Mouse (Mus musculus) left cerebral cortex, postnatal 25 days (tissue): ENCODE measurements around the gene Fads2. TPM values are rescaled to one million over a fixed set of nuclear protein-coding genes. Genes with fewer than 3 reads are reported as not detected.
A peak's percentile ranks its signal among the peaks of the same experiment; 100 is the strongest.

Source experiments
- DNase-seq, 2 experiments: peaks; one replicate each; pipeline ENCODE4 v3.0.0; 2022; ENCODE audit warnings: low spot score in 2 of 2, mixed read lengths in 1 of 2
- intact Hi-C: fragments of 180-260 bp; cut with DNase I; formaldehyde crosslinking; loops from one replicate; pipeline ENCODE4 v1.15.1; 2025
- total RNA-seq, 2 experiments: library from RNA; stranded (reverse); gene quantifications; 2 replicates each; pipeline ENCODE4 v1.2.3; 2021

Gene Fads2
- total RNA-seq, 2 experiments from 2014 or later: 141 to 145 TPM

DNA sequence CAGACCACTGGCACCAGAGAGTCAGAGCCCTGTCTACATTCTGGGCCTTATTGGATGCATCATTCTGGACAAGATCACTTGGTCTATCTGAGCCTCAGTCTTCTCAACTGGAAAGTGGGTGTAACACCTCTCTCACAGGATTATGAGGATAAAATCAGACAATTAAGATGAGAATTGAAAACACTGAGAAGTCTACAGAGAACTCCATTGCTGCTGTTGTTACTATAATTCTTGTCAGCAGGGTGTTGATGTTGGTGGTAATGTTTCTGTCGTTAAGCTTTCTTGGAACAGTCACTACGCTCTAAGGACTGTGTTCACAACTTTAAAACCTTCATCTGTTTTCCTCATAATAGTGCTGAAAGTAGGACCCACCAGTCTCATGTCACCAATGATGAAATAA is 5.1 kb upstream of the Fads2 start:
- intact Hi-C loops: no loop called here
- no peak for DNase-seq

DNA sequence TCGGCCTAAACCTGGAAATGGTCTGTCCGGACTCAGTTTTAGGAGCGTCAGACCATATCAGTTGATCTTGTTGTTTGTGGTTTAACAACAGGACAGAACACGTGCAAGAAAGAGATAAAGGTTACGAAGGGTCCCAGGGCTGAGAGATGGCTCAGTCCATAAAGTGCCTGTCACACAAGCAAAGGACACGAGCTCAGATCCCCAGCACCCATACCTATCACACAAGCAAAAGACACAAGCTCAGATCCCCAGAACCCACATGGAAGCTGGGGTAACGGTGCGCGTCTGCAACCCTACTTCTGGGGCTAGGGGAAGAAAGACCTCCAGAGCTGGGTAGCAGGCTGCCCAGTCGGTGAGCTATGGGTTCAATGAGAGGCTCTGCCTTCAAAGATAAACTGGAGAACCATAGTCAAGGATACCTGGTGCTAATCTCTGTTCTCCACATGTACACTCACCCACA is 3.5 kb upstream of the Fads2 start:
- DNase-seq: no peak
- intact Hi-C loops: no loop called here

DNA sequence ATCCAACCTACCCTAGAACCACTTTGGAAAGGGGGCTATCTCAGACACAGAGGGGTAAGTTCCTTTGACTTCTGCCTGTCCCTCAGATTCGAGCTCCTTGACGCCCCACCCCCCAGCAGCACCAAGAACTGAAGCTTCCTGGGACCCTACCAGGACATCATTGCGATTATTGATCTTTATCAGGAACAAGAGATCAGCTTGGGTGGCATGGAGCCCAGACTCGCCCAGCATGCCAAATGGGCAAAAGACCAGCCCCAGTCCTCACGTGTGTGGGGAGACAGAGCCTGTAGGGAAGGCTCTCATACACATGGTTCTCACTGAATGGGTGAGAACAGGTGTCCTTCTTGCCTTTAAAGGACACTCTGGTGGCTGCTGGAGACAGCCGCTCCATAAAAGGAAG is 2.7 kb upstream of the Fads2 start:
- intact Hi-C loops: no loop called here

DNA sequence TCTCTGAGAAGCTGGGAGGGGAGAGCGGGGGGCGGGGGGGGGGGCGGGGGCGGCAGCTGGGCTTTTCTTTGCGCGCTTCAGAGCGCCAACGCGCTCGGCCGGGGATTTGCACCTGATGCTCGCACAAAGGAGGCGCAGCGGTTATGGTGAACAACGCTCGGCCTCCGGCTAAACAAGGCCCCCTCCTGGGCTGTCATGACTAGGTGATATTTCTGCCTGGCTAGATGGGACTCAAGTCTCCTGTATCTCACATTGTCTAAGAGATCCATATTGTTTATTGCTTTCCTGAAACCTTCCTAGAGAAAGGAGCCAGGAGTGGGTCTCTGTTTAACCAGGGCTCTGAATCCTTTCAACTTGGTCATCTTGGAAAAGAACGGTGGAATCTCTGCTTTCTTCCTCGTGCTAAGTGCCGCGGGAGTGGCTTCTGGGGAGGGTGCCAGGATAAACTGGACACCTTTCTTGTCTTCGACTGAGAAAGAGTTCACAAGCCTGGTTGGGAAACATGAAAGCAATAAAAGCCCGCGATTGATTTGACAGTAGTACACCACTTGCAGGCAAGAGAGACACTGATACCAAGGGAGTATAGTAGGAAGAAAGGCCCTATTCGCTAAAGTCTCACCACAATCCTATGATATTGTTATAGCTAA is 631 bp upstream of the Fads2 start:
- no peak for DNase-seq
- intact Hi-C loops: no loop called here

More for the DNA sequence above, 2.7 kb upstream of the Fads2 start:
- DNase-seq: no peak

DNA sequence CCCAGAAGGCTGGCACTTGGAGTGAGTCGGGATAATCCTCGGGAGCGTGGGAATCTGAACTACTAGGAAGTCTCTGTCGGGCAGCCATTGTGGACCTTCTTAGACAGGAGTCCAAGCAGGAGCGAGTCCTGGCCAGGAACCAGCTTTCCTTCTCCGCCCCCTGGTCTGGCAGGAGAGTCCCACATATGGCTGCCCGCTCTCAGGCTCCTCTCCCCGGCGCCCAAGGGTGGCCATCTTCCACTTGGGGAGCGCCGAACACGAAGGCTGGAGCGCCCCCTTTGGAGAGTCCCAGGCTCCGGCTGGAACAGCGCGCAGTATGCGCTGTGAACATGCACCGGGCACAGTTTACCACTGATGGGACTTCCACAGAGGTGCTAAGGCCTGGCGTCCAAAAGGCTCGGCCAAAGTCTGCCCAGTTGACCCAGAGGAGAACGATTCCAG is 895 bp downstream of the Fads2 start:
- DNase-seq: peak; percentile 59 to 72
- intact Hi-C loops: loop anchor here (1.0 kb wide), 1 partner anchor 82 kb away; the partner anchor contains the start of gene Fads1

DNA sequence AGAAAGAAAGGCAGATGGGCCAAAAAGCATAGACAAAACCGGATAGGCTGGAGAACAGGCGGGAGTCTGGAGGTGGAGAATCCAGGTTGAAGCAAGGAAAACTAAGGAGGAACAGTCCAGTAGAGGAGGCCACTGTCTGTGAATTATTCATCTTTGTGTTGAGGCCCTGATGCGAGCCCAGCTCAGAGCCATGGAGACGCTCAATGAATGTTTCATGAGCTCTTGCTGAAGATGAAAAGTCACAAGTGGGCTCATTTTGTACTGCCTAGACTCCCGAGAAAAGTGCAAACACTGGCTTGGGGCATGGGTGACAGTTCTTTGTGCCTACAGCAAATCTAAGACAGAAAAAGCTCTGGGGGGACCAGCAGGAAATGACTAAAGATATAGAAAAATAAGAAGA is 3.7 kb downstream of the Fads2 start:
- peak in 1 of 2 experiments; percentile 48 for DNase-seq
- intact Hi-C loops: loop anchor here (2.0 kb wide), 1 partner anchor 57 kb away; the partner anchor contains the start of gene Fads3

DNA sequence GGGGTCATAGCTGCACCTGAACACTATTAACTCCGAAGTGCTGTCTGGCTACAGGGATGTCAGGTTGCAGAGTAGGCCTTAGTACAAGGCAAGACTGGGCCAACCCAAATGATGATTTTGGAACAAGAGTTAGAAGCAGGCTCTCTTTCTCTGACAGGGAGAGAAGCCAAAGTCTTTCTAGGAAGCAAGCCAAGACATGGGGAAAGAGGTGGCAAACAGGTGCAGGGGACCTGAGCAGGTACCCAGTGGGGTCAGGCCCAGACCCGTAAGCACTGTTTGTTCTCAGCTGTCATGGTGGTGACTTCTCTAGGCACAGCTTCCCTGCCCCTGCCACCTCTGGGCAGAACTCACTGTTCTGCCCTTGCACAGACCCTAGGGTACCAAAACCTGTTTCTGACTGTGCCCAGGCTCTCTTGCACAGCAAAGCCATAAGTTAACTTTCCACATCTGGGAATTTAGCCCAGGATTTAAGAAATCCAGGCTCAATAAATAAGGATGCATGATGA is 5.1 kb downstream of the Fads2 start:
- intact Hi-C loops: no loop called here

DNA sequence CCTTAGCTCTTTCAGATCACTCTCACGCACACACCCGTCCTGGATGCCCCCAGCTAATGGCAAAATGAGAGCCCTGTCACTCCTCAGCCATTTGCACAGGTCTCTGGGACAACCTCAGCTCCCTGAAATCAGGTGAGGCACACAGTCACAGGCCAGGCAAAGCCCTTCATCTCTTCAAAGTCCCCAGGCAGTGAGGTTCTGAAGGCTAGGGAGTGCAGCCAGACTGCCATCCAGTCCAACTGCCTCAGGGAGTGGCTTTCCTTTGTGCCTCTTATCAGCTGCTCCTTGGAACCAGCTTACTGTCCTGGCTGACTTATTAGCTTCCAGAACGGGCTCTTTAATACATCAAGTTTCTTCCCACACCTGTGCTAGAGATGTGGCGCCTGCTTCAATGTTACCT is 6.9 kb downstream of the Fads2 start:
- intact Hi-C loops: no loop called here
- no peak for DNase-seq

More for the DNA sequence above, 5.1 kb downstream of the Fads2 start:
- DNase-seq: no peak

DNA sequence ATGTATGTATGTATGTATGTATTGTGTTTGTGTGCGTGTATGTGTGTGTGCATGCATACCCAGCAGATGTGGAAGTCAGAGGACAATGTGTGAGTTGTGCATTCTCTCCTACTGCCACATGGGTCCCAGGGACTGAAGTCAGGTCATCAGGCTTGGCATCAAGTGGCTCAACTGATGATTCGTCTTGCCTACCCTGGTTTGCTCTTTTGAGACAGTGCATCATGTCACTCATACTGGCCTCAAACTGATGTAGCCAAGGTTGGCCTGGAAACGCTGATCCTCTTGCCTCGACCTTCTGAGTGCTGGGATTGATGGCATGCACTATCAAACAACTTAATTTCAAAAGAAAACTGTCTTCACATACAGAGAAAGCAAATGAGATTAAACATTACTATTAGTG is 7.7 kb downstream of the Fads2 start:
- no peak for DNase-seq
- intact Hi-C loops: no loop called here

DNA sequence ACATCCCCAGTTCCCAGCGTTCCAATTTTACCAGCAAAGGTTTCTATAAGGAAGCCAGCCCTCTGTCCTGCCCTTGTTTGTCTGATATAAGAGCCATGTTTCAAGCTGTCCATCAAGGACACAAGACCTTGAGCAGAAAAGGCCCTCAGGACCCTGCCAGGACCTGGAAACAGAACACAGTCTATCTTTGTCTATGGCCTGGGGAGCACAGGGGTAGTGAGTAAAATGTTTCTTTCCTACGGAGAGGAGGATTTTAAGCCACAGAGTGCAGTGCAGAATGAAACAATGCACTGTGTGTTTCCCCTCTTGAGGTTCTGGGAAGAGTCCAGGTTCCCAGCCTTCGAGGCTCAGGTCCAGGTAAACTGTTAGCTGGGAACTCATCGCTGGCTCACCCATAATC is 14.6 kb downstream of the Fads2 start:
- DNase-seq: no peak
- intact Hi-C loops: no loop called here

DNA sequence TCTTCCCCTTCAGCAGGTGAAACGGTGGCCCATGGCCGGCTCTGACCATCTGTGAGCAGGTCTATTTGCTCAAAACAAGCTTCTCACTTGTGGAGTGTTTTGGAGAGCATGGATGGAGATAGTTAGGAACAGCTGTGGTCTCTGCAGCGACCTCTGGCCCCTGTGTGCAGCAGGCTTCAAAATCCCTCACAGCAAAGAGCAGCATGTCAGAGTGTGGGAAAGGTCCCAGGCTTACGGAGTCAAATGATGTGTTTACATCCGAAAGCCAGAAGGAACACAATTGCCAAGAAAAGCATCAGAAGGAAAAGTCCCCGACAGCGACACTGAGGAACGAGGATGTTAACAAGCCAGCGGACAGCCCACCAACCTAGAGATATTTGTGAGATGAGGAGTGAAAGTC is 16.1 kb downstream of the Fads2 start:
- no peak for DNase-seq
- intact Hi-C loops: no loop called here

DNA sequence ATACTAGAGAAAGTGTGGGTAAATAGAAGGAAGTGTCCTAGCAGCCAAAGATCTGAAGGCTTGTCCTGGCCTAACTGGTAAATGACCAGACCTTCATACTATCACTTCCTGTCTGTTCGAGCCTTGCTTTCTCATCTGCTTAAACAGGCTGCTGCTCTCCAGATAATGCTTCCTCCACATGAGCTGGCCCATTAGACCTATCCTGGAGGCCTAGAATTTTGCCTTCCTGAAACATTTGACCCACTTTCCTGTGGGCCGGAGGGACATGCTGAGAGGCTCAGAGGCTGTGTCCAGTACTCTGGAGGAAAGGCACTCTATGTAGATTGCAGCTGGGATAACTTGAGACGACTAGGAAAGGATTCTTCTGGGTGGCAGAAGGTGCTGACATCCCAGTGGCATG is 19.4 kb downstream of the Fads2 start:
- intact Hi-C loops: no loop called here
- DNase-seq: no peak

DNA sequence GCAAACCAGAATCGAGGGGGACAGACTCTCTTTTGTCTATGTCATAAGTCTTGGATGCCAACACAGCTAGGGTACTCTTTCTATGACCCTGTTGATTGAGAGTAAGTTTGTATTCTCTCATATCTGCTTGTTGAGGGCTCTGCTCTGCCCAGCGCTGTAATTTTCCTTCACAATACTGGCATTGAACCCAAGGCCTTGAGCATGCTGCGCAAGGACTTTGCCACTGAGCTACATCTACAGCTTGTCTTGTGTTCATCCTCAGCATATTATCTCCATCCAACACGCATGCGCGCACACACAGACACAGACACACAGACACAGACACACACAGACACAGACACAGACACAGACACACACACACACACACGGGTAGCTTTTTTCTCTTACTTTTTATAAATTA is 21.2 kb downstream of the Fads2 start:
- intact Hi-C loops: no loop called here
- no peak for DNase-seq

DNA sequence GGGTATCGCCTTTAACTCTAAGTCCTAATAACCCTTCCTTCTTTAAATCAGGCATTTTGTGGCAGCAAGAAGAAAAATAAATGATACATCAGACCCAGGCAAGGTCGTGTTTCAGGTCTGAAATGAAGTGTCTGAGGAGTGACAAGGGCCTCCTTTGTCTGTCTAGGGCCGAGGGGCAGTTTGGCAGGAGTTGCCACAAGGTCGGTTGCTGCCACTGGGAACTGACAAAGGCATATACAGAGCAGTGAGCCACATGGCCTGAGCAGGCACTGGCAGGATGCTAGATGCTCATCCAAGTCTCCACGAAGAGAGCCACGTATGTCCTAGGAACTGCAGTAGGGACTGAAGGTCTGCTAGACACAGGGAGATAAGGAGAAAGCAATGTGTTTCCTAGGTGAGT is 23.2 kb downstream of the Fads2 start:
- intact Hi-C loops: no loop called here
- no peak for DNase-seq

DNA sequence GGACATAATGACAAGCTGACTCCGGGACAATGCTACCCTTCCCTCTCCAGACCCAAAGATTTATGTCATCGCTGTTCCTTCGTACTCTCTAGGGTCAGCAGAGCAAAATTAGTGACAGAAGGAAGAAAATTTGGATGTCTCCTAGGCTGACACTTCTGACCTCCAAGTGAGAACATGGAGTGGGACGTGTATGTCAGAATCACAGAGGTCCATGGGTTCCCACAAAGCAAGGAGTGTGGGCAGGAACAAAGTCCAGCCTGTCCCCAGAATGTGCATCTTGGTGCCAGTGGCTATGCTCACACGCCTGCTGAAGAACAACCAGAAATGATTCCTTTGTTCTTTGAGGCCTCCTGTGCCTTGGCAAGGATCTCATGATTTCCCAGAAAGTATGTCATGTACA is 28.4 kb downstream of the Fads2 start:
- intact Hi-C loops: no loop called here
- DNase-seq: no peak

DNA sequence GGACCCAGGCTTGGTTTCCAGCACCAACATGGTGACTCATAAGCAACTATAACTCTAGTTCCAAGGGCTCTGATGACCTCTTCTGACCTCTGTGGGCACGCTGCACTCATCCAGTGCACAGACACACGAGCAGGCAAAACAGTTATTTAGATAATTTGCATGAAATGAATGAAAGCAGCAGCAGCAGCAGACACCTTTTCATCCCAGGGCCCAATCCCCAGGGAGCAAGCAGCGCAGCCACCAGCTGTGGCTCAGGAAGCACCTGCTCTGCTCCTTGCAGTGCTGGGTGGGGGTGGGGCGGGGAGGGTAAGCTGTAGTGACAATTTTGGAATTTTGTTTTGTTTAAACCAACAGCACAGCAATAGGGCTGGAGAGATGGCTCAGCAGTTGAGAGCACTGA is 29.7 kb downstream of the Fads2 start:
- no peak for DNase-seq
- intact Hi-C loops: no loop called here

DNA sequence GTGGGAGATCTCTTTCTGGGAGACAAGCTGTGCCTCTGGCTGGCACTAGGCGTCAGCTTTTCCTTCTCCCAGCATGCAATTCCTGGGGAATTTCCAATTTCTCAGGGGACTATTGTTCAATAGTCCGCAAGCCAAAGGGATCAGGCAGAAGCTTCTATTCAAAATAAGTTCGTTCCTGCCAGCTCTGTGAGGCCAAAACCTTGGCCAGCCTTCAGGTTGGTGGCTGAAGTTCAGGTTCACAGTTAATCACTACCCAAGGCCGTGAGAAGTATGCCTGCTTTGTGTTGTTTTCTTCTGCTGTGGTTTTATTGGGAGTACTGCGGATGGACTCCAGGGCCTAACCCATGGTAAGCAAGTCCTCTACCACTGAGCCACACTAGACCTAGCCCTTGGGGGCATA is 30.4 kb downstream of the Fads2 start:
- DNase-seq: peak; percentile 37 to 61
- intact Hi-C loops: no loop called here

DNA sequence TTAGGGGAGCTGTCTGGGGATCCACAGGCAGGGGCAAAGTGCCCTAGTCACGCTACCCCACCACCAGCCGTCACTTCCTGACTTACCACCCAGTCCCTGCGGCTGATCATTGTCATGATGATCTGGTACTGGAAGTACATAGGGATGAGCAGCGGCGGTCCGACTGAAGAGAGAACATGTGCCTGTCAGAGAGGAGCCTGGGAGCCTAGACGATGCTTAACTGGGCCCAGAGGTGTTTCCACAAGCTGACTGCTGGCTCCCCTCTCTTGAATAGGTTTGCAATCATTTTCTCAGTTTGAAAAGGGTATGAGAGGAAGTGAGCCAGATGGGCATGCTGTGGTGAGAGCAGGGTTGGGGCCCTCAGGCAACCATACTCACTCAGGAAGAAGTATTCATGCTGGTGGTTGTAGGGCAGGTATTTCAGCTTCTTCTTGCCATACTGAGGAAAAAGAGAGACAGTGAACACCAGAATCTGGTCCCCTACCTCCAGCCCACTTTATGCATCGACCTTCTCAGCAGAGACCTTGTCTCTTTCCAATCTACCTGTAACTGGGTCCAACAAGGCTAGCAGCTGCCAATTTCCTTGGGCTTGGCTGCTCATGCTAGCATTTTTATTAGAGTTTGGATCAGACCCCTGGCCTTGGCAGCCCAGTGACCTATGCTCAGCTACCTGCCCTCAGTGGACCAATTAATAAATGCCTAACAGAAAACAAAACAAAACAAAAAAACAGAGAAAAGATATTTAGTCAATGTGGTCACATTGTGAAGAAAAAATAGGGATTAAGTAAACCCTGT is 31.2 kb downstream of the Fads2 start:
- DNase-seq: no peak

DNA sequence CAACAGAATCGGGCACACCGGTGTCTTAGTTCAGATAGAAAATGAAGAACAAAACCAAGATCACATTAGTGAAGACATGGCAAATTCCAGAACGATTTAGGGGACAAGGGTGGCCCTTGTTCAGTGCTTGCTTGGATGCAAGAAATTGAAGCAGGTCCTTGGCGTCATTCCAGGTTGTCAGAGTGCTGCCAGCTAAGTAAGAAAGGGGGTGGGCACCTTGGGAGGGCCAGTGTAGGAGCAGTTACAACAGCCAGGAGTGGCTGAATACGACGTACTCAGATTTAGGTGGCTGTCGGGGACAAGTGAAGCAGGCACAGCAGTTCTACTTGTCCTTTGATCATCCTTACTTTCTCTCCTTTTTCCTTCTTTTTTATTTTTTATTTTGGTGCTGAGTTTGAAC is 33.8 kb downstream of the Fads2 start:
- intact Hi-C loops: no loop called here
- DNase-seq: peak in 1 of 2 experiments; percentile 37

More for the DNA sequence above, 31.2 kb downstream of the Fads2 start:
- intact Hi-C loops: no loop called here

DNA sequence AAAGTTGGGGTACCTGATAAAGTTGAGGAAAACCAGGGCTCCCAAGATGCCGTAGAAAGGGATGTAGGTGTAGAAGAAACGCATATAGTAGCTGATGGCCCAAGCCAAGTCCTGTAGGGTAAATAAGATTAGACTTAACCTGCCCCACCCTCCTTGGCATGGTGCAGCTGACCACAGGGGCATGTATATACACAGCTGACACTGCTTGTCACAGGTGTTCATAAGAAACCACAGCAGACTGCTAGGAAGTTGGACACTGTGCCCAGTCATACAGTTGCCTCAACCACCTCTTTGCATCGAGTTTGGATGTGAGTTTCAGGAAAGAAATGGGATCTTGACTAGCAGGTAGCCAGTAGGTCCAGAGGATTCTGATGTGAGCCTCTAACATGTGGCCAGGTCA is 35.0 kb downstream of the Fads2 start:
- intact Hi-C loops: no loop called here
- DNase-seq: no peak

DNA sequence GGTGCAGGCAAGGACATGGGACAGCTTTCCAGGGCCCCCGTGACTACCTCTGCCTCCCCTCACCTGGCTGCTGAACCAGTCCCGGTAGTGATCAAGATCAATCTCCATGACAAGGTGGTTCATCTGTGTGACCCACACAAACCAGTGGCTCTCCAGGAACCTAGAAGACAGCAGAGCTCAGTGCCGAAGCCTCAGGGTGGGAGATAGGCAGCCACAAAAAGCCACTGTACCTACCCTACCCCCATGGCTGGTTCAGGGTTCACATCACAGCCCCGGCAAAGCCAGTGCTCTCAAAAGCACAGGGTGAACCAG is 35.4 kb downstream of the Fads2 start:
- no peak for DNase-seq
- intact Hi-C loops: no loop called here
